Mouse (Mus musculus) Patski (cell line): ENCODE data around the gene Zscan29. TPM values are rescaled to one million over a fixed set of nuclear protein-coding genes. Genes with fewer than 3 reads are reported as not detected.

Experiments used
- ATAC-seq: fragments of 100-300 bp; one replicate; pipeline ENCODE4 v1.8.0; 2021
- CTCF ChIA-PET: fragments of 350-600 bp; sonication (Branson Sonifier 250); formaldehyde crosslinking; loops from one replicate; lab custom pipeline; 2022; ENCODE audit warnings: inconsistent platforms; lab: Charles Lee
- POLR2A ChIA-PET: fragments of 350-600 bp; sonication (Branson Sonifier 250); formaldehyde crosslinking; loops from one replicate; lab custom pipeline; 2022; ENCODE audit warnings: antibody characterized with exemption, inconsistent platforms; lab: Charles Lee
- DNase-seq: peaks from one replicate; pipeline ENCODE4 v3.0.0-alpha.2; 2011; ENCODE audit warnings: low read depth, low spot score
- H3K27me3 ChIP-seq: fragments of 371-371 bp; one replicate; pipeline ENCODE4 v1.5.1; 2021
- CTCF ChIP-seq: fragments of 100-300 bp; IDR thresholded peaks from one replicate; pipeline ENCODE4 v1.5.1; 2021
- in situ Hi-C: fragments of 300-500 bp; cut with MboI; formaldehyde crosslinking; loops from 3 replicates; pipeline ENCODE4 v1.11.1; 2018; ENCODE audit warnings: low pct_unique_long_range_greater_than_20kb, mixed read lengths
- polyA plus RNA-seq: library from polyadenylated mRNA; unstranded; gene quantifications from one replicate; pipeline ENCODE4 v1.2.3, GENCODE M21; 2021

Gene Zscan29
- polyA plus RNA-seq, result 13.5 TPM

DNA sequence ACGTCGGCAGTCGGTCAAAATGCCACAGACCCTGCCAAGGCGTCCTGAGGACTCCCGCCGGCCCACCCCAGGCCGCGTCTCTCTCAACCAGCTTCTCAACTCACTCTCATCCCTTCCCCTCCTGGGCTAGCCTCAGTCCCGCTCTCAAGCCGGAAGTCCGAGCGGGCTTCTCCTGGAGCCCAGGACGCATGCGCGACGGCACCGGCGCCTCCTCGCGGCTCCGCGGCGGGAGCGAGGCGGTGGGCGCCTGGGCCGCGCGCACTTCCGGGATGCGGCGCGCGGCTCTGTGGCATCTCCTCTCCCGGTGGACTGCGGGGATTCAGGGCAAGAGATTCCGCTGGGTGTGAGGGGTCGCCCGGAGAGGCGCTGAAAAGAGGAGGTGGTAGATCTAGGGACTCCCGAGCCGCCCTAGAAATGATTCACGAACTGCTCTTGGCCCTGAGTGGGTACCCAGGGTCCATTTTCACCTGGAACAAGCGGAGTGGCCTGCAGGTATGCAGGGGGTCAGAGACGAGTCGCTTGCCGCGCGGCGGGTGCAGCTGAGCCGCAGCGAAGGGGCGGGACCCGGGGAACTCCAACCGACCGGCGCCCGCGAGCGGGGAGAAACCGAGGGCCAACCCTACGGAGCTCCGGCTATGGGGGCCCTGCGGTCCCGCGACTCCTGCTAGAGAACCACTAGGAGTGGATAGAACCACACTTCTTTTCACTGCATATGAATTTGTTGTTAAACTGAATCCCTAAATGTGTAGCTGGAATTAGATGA, at the start of gene Zscan29:
Gene Zscan29 (minus strand): TSS at position 146 of the 763 bp plus-strand sequence.
- in situ Hi-C loops, result no loop called here
- peak; percentile 55 for TF ChIP-seq CTCF
- no peaks in the 10 kb centered on the region for H3K27me3 ChIP-seq
- ATAC-seq (peak; percentile 83), DNase-seq (peak; percentile 39)
- ChIA-PET CTCF (no interaction called here), POLR2A (interaction anchor here (1.1 kb wide), 1 partner anchor 9 kb away, joined by 3 read pairs; no protein-coding TSS in a partner anchor)

DNA sequence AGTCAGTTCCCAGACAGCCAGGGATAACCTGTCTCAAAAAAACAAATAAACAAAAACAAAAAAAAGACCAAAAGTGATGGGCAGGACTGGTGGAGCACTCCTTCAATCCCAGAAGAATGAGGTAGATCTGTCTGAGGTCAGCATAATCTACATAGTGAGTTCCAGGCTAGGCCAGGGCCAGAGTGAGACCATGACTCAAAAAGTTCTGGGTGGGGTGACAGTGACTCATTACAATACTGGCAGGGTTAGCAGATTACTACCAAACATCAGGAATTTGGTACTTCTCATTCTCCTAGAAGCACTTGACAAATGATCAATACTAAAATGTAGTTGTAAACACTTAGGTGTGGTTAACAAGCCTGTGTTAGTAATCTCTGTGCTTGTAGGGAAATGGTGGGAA, 49.1 kb upstream of the Zscan29 start:
- no peak for DNase-seq
- no peaks in the 10 kb centered on the region for H3K27me3 ChIP-seq
- TF ChIP-seq CTCF, result no peak
- in situ Hi-C loops, result no loop called here
- ChIA-PET CTCF (interaction anchor here (2.9 kb wide), 1 partner anchor 14 kb away, joined by 11 read pairs; no protein-coding TSS in a partner anchor), POLR2A (no interaction called here)
- no peak for ATAC-seq

DNA sequence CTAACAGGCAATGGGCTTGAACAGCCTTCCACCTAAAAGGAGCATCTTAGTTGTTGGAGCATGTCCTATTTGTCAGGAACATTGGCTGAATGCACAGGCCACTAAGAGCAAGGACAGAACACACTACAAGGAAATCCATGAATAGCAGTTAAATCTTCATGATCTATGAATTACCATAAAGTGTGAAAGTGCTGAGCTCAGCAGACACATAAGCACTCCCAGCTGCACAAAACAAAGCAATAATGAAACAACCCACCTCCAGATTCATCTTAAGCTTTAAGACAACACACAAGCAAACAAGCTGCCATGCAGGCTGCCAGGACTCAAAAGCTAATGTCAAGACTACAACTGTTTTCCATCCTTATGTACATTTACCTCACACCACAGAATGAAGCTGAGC, 48.3 kb upstream of the Zscan29 start:
- CTCF ChIA-PET, result interaction anchor here (2.9 kb wide), 1 partner anchor 13 kb away, joined by 11 read pairs; no protein-coding TSS in a partner anchor
- no peak for TF ChIP-seq CTCF
- no peaks in the 10 kb centered on the region for H3K27me3 ChIP-seq
- POLR2A ChIA-PET, result interaction anchor here (0.6 kb wide), 1 partner anchor 209 kb away, joined by 3 read pairs; no protein-coding TSS in a partner anchor
- no peak for ATAC-seq
- no peak for DNase-seq
- in situ Hi-C loops, result no loop called here

DNA sequence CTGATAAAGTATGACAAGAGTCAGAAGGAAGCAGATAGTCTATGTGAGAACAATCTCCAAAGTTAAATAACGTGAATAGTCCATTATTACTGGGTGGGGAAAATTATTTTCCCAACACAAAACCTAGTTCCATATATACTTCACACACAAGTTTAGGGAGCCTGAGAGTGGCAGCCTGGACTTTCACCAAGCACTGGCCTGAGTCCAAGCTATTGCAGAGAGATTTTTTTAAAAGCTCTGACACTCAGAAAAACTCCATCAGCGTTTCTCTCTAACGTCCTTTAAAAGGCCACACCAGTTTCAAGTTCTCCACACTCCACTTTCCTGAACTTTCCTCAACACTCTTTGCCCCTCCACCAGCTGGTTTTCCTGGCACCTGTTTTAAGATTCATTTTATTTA, 43.6 kb upstream of the Zscan29 start:
- in situ Hi-C loops, result no loop called here
- ATAC-seq, result no peak
- ChIA-PET CTCF (interaction anchor here (1.0 to 1.4 kb wide), 3 partner anchors 10 to 37 kb away, joined by 3 to 4 read pairs (median 3); no protein-coding TSS in a partner anchor), POLR2A (no interaction called here)
- H3K27me3 ChIP-seq, result no peaks in the 10 kb centered on the region
- no peak for DNase-seq
- TF ChIP-seq CTCF, result no peak

DNA sequence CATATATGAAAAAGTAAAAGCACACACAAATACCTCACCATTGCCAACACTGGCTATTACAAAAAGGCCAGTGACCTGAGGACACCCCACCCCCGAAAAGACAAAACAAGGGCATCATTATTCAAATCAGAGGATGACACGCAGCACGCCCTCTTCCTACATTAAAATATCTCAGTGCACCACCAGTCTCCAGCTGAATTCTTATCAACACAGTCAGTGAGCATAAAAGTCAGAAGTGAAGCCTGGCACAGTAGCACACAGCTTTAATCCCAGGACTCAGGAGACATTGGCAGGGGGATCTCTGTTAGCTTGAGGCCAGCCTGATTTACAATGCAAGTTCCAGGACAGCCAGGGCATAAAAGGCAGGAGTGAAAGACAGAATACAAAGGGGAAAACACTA, 35.6 kb upstream of the Zscan29 start:
- H3K27me3 ChIP-seq, result no peaks in the 10 kb centered on the region
- DNase-seq (no peak), ATAC-seq (no peak)
- in situ Hi-C loops, result no loop called here
- ChIA-PET POLR2A (no interaction called here), CTCF (interaction anchor here (1.3 to 3.3 kb wide), 3 partner anchors 9 to 187 kb away, joined by 3 to 11 read pairs (median 6); no protein-coding TSS in a partner anchor)
- no peak for TF ChIP-seq CTCF

DNA sequence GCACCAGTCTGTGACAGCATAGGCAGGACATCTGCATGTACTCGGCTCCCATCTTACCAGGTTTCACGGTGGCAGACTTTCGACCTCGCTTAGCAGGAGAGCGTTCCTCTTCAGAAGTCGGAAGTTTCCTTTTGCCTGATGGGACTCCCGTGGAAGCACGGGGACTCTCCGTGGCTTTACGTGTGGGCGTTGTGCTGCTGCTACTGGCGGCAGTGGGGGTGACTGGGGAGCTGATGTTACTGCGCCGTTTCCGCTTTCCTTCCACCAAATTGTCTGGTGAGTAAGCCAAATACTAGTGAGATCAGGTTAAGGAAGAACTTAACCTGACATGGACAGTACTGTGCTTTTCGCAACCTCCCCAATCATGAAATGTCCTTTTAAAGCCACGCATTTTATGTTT, 33.4 kb upstream of the Zscan29 start:
- ChIA-PET CTCF (interaction anchor here (0.9 to 3.3 kb wide), 2 partner anchors 10 to 15 kb away, joined by 4 to 11 read pairs; no protein-coding TSS in a partner anchor), POLR2A (no interaction called here)
- in situ Hi-C loops, result no loop called here
- TF ChIP-seq CTCF, result no peak
- ATAC-seq (no peak), DNase-seq (no peak)
- H3K27me3 ChIP-seq, result no peaks in the 10 kb centered on the region

DNA sequence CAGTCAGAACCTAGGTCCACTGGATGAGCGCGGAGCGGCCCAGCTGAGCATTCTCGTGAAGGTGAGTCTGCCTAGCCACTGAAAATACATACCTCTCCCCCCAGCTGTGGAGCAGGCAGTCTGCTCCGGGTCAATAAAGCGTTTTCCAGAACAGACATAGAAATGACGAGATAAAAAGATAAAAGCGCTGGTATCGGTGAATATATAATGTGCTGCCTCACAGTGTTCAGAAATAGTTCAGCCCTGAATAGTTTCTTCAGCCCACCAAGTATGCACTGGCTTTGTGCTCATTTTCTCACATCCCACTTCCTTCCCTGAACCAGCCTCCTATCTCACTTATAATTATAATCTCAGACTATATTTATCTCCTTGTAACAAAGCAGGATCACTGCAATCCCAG, 24.5 kb upstream of the Zscan29 start:
- no peak for TF ChIP-seq CTCF
- ATAC-seq (no peak), DNase-seq (no peak)
- H3K27me3 ChIP-seq, result no peaks in the 10 kb centered on the region
- POLR2A ChIA-PET, result interaction anchor here (1.1 kb wide), 2 partner anchors 12 to 23 kb away, joined by 3 to 4 read pairs; no protein-coding TSS in a partner anchor
- CTCF ChIA-PET, result interaction anchor here (0.8 to 1.5 kb wide), 2 partner anchors 9 to 19 kb away, joined by 3 to 4 read pairs; no protein-coding TSS in a partner anchor
- in situ Hi-C loops, result no loop called here

DNA sequence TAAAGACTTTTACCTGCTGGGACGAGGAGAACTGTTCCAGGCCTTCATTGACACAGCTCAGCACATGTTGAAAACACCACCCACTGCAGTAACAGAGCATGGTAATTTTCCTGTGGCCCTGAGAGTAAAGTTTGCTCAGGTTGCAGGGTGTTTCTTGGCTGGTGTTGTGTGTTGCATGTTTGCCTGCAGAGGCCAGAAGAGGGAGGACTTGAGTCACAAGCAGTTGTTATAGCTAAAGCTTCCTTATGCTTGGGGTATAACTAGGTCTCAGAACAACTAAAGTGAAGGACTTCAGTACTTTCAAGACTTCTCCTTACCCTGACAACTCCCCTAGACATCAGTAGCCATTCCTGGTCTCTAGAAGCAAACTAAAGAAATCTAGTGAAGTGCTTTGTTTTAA, 17.6 kb upstream of the Zscan29 start:
- TF ChIP-seq CTCF, result peak; percentile 46

DNA sequence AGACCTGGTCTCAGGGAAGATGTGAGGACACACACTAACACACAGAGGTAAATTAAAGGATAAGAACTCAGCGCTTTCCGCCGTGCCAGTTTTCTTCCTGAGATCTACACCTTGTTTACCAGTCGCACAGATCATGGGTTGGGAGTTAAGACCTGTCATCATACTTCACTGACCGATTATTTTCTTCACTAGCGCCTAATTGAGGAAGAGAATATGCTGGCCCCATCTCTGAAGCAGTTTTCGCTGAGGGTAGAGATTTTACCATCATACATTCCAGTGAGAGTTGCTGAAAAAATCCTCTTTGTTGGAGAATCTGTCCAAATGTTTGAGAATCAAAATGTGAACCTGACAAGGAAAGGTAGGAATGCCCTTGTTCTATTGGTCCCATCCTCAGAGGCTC, 13.2 kb upstream of the Zscan29 start:
- POLR2A ChIA-PET, result no interaction called here
- ATAC-seq (no peak), DNase-seq (no peak)
- TF ChIP-seq CTCF, result no peak
- in situ Hi-C loops, result no loop called here
- CTCF ChIA-PET, result no interaction called here
- no peaks in the 10 kb centered on the region for H3K27me3 ChIP-seq

More for the DNA sequence above, 17.6 kb upstream of the Zscan29 start:
- ATAC-seq (no peak), DNase-seq (no peak)
- in situ Hi-C loops, result loop anchor here (5.0 kb wide), 1 partner anchor 214 kb away; no protein-coding TSS in a partner anchor
- H3K27me3 ChIP-seq, result no peaks in the 10 kb centered on the region
- POLR2A ChIA-PET, result no interaction called here
- CTCF ChIA-PET, result interaction anchor here (1.0 to 2.4 kb wide), 4 partner anchors 8 to 15 kb away, joined by 3 to 8 read pairs (median 5); no protein-coding TSS in a partner anchor

DNA sequence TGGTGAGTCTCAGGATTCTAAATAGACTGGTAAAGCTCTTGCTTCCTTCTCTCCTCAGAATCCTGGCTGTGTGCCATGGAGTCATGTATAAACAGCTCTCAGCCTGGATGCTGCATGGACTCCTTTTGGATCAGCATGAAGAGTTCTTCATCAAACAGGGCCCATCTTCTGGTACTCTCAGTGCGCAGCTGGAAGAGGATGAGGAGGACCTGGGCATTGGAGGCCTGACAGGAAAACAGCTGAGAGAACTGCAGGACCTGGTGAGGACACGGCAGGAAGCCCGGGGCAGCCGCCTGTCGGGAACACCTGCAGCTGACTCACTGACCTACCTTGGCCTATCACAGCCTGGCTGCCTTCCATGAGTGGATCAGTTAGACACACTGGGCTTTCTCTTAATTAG, 12.5 kb upstream of the Zscan29 start:
- no peak for TF ChIP-seq CTCF
- ChIA-PET POLR2A (interaction anchor here (1.0 kb wide), 1 partner anchor 13 kb away, joined by 3 read pairs; no protein-coding TSS in a partner anchor), CTCF (interaction anchor here (1.3 kb wide), 1 partner anchor 33 kb away, joined by 3 read pairs; no protein-coding TSS in a partner anchor)
- no peak for DNase-seq
- in situ Hi-C loops, result no loop called here
- no peaks in the 10 kb centered on the region for H3K27me3 ChIP-seq
- no peak for ATAC-seq
